Mouse (Mus musculus) stomach, embryonic 14.5 days (tissue): Measurements from ENCODE around the gene Fgb. TPM values are rescaled to one million over a fixed set of nuclear protein-coding genes. Genes with fewer than 3 reads are reported as not detected.

Experiments
- ATAC-seq: fragments of 200-750 bp; cut with Nextera tagmentation; 2 replicates; pipeline ENCODE4 v1.8.0; 2017; ENCODE audit warnings: low read depth, moderate TSS enrichment; ENCODE audit not compliant: insufficient number of reproducible peaks, insufficient read depth, low FRiP score
- H3K27ac ChIP-seq: fragments of 300-500 bp; sonication (generic); 2 replicates; pipeline ENCODE4 v1.5.1; 2014; ENCODE audit warnings: mild to moderate bottlenecking, low read length, moderate library complexity, mixed read lengths
- H3K27me3 ChIP-seq: fragments of 300-500 bp; sonication (generic); 2 replicates; pipeline ENCODE4 v1.6.1; 2014; ENCODE audit warnings: low read length, control low read depth, mixed read lengths; ENCODE audit not compliant: control insufficient read depth, insufficient read depth
- H3K36me3 ChIP-seq: fragments of 300-500 bp; sonication (generic); 2 replicates; pipeline ENCODE4 v1.6.1; 2014; ENCODE audit warnings: mild to moderate bottlenecking, control low read depth, low read length, moderate library complexity, mixed read lengths; ENCODE audit not compliant: control insufficient read depth, insufficient read depth
- H3K4me1 ChIP-seq: fragments of 300-500 bp; sonication (generic); 2 replicates; pipeline ENCODE4 v1.6.1; 2014; ENCODE audit warnings: low read length, control low read depth, mixed read lengths; ENCODE audit not compliant: control insufficient read depth, insufficient read depth
- H3K4me2 ChIP-seq: fragments of 300-500 bp; sonication (generic); replicated peaks from 2 replicates; pipeline ENCODE4 v1.6.1; 2014; ENCODE audit warnings: low read depth, low read length, control low read depth
- H3K4me3 ChIP-seq: fragments of 300-500 bp; sonication (generic); 2 replicates; pipeline ENCODE4 v1.5.1; 2014; ENCODE audit warnings: low read depth, low read length, control low read depth
- H3K9ac ChIP-seq: fragments of 300-500 bp; sonication (generic); replicated peaks from 2 replicates; pipeline ENCODE4 v1.6.1; 2014; ENCODE audit warnings: low read depth, mild to moderate bottlenecking, control low read depth, low read length, moderate library complexity, mixed read lengths
- H3K9me3 ChIP-seq: fragments of 300-500 bp; sonication (generic); 2 replicates; pipeline ENCODE4 v1.6.1; 2016; ENCODE audit warnings: low read depth, low read length, control low read depth; ENCODE audit not compliant: control insufficient read depth
- WGBS: fragments of 180-500 bp; shearing (Covaris S2); extraction: QIAGEN DNeasy Blood & Tissue Kit; methylation state at CpG from one replicate; pipeline ENCODE4 v1.1.7; 2014; 5-methylcytosine and 5-hydroxymethylcytosine counted together
- polyA plus RNA-seq: library from polyadenylated mRNA; unstranded; fragments of >200 nt; fragmentation: Nextera tagmentation; extraction: Ambion mirVana; gene quantifications from 2 replicates; pipeline ENCODE4 v1.2.1, GENCODE M21; 2014

The Fgb gene
- polyA plus RNA-seq, 1 experiment from 2014 or later, result 0.29 TPM

GRCm38 (mm10) chr3:83042451-83042850 lies 7.2 kb downstream of the Fgb start:
- H3K36me3 ChIP-seq, result no peaks in the 10 kb centered on the region
- no peaks in the 10 kb centered on the region for H3K9me3 ChIP-seq
- no peak overlapping the region for H3K27ac ChIP-seq
- H3K4me1 ChIP-seq, result no peaks in the 10 kb centered on the region
- no peak overlapping the region for H3K4me2 ChIP-seq
- no peak overlapping the region for H3K4me3 ChIP-seq
- no peaks in the 10 kb centered on the region for H3K27me3 ChIP-seq
- WGBS, result 86% methylated on average over 5 of the region's 5 CpGs
- H3K9ac ChIP-seq, result no peak overlapping the region
- ATAC-seq, result no peak

GRCm38 (mm10) chr3:83039666-83040065 lies 10.0 kb downstream of the Fgb start:
- no peak for ATAC-seq
- H3K27ac ChIP-seq, result no peak overlapping the region

GRCm38 (mm10) chr3:83038865-83039264 lies 10.8 kb downstream of the Fgb start:
- no peaks in the 10 kb centered on the region for H3K9me3 ChIP-seq
- no peaks in the 10 kb centered on the region for H3K4me1 ChIP-seq
- no peaks in the 10 kb centered on the region for H3K27me3 ChIP-seq
- H3K4me2 ChIP-seq, result no peak overlapping the region
- WGBS, result 60% methylated on average over 2 of the region's 2 CpGs
- H3K4me3 ChIP-seq, result no peak overlapping the region
- no peaks in the 10 kb centered on the region for H3K36me3 ChIP-seq
- no peak overlapping the region for H3K9ac ChIP-seq
- H3K27ac ChIP-seq, result no peak overlapping the region
- ATAC-seq, result no peak

More at GRCm38 (mm10) chr3:83039666-83040065, 10.0 kb downstream of the Fgb start:
- H3K4me3 ChIP-seq, result no peak overlapping the region
- H3K4me1 ChIP-seq, result no peaks in the 10 kb centered on the region
- H3K4me2 ChIP-seq, result no peak overlapping the region
- WGBS, result 62% methylated on average over 4 of the region's 4 CpGs
- H3K9me3 ChIP-seq, result no peaks in the 10 kb centered on the region
- no peaks in the 10 kb centered on the region for H3K36me3 ChIP-seq
- no peaks in the 10 kb centered on the region for H3K27me3 ChIP-seq
- H3K9ac ChIP-seq, result no peak overlapping the region

- Histone ChIP-seq H3K36me3 (no peaks in the 10 kb centered on the region), H3K4me2 (no peak overlapping the region), H3K4me1 (no peaks in the 10 kb centered on the region), H3K9ac (no peak overlapping the region), H3K27ac (no peak overlapping the region), H3K27me3 (no peaks in the 10 kb centered on the region), H3K4me3 (no peak overlapping the region), H3K9me3 (no peaks in the 10 kb centered on the region)
- 82% methylated on average over 8 of the region's 8 CpGs for WGBS
- no peak for ATAC-seq
Observed at GRCm38 (mm10) chr3:83033801-83034200, 15.9 kb downstream of the Fgb start.

- no peak for ATAC-seq
- no peaks in the 10 kb centered on the region for H3K4me1 ChIP-seq
- no peak overlapping the region for H3K9ac ChIP-seq
- H3K36me3 ChIP-seq, result no peaks in the 10 kb centered on the region
- no peaks in the 10 kb centered on the region for H3K9me3 ChIP-seq
- no peak overlapping the region for H3K4me3 ChIP-seq
- no peak overlapping the region for H3K4me2 ChIP-seq
- no peak overlapping the region for H3K27ac ChIP-seq
- 58% methylated on average over 13 of the region's 13 CpGs for WGBS
- no peaks in the 10 kb centered on the region for H3K27me3 ChIP-seq
Observed at GRCm38 (mm10) chr3:83032746-83033308, 16.8 kb downstream of the Fgb start.

GRCm38 (mm10) chr3:83030331-83030730 lies 19.3 kb downstream of the Fgb start:
- Histone ChIP-seq H3K27ac (no peak overlapping the region), H3K36me3 (no peaks in the 10 kb centered on the region), H3K4me2 (no peak overlapping the region), H3K4me1 (no peaks in the 10 kb centered on the region), H3K9me3 (no peaks in the 10 kb centered on the region), H3K9ac (no peak overlapping the region), H3K27me3 (no peaks in the 10 kb centered on the region), H3K4me3 (no peak overlapping the region)
- ATAC-seq, result no peak
- WGBS, result 89% methylated on average over 4 of the region's 4 CpGs

- H3K4me2 ChIP-seq, result no peak overlapping the region
Observed at GRCm38 (mm10) chr3:83027546-83028251, 22.0 kb downstream of the Fgb start.

GRCm38 (mm10) chr3:83025475-83026301 lies 24.0 kb downstream of the Fgb start, which contains the start of gene Fga:
Fga (plus strand) TSS chr3:83026076.
- H3K4me2 ChIP-seq, result no peak within 1 kb of the TSS
- 75% methylated on average over 9 of the region's 9 CpGs for WGBS
- H3K9ac ChIP-seq, result no peak within 1 kb of the TSS
- no peaks in the 10 kb centered on the region for H3K27me3 ChIP-seq
- H3K27ac ChIP-seq, result no peak within 1 kb of the TSS
- no peaks in the 10 kb centered on the region for H3K9me3 ChIP-seq
- no peak for ATAC-seq
- H3K4me3 ChIP-seq, result no peak within 1 kb of the TSS
- H3K36me3 ChIP-seq, result no peaks in the 10 kb centered on the region
- H3K4me1 ChIP-seq, result no peaks in the 10 kb centered on the region

More at GRCm38 (mm10) chr3:83027546-83028251, 22.0 kb downstream of the Fgb start:
- Histone ChIP-seq H3K4me1 (no peaks in the 10 kb centered on the region), H3K27ac (no peak overlapping the region), H3K9ac (no peak overlapping the region), H3K4me3 (no peak overlapping the region), H3K9me3 (no peaks in the 10 kb centered on the region), H3K36me3 (no peaks in the 10 kb centered on the region), H3K27me3 (no peaks in the 10 kb centered on the region)
- ATAC-seq, result no peak
- WGBS, result 91% methylated on average over 9 of the region's 9 CpGs
